Mouse (Mus musculus) neural tube, embryonic 14.5 days (tissue): ENCODE results near the gene Unc13d. TPM values are rescaled to one million over a fixed set of nuclear protein-coding genes. Genes with fewer than 3 reads are reported as not detected.
"Not testable (repeated sequence)": the region's sequence is repeated elsewhere in the genome, so short reads cannot be mapped to it uniquely, and the experiment has no call there.

Experiments used
- ATAC-seq: fragments of 200-750 bp; cut with Nextera tagmentation; 2 replicates; pipeline ENCODE4 v1.8.0; 2017; ENCODE audit warnings: low read depth, mild to moderate bottlenecking, moderate TSS enrichment, moderate library complexity
- H3K27ac ChIP-seq: fragments of 300-500 bp; sonication (generic); 2 replicates; pipeline ENCODE4 v1.5.1; 2014; ENCODE audit warnings: low read depth, mild to moderate bottlenecking, control low read depth, low read length, moderate library complexity, mixed read lengths
- H3K27me3 ChIP-seq: fragments of 300-500 bp; sonication (generic); 2 replicates; pipeline ENCODE4 v1.6.1; 2014; ENCODE audit warnings: low read length; ENCODE audit not compliant: control insufficient read depth, insufficient read depth
- H3K36me3 ChIP-seq: fragments of 300-500 bp; sonication (generic); 2 replicates; pipeline ENCODE4 v1.6.1; 2014; ENCODE audit warnings: low read length, mixed read lengths; ENCODE audit not compliant: control insufficient read depth, insufficient read depth
- H3K4me1 ChIP-seq: fragments of 300-500 bp; sonication (generic); 2 replicates; pipeline ENCODE4 v1.6.1; 2014; ENCODE audit warnings: low read length; ENCODE audit not compliant: control insufficient read depth, insufficient read depth
- H3K4me2 ChIP-seq: fragments of 300-500 bp; sonication (generic); 2 replicates; pipeline ENCODE4 v1.6.1; 2014; ENCODE audit warnings: mild to moderate bottlenecking, low read depth, low read length, control low read depth
- H3K4me3 ChIP-seq: fragments of 300-500 bp; sonication (generic); 2 replicates; pipeline ENCODE4 v1.5.1; 2014; ENCODE audit warnings: low read depth, low read length, control low read depth, mixed read lengths
- H3K9ac ChIP-seq: fragments of 300-500 bp; sonication (generic); replicated peaks from 2 replicates; pipeline ENCODE4 v1.6.1; 2014; ENCODE audit warnings: low read depth, mild to moderate bottlenecking, control low read depth, low read length, mixed read lengths
- H3K9me3 ChIP-seq: fragments of 300-500 bp; sonication (generic); 2 replicates; pipeline ENCODE4 v1.6.1; 2016; ENCODE audit warnings: low read length; ENCODE audit not compliant: control insufficient read depth
- WGBS: fragments of 180-500 bp; shearing (Covaris S2); extraction: QIAGEN DNeasy Blood & Tissue Kit; methylation state at CpG from one replicate; pipeline ENCODE4 v1.1.7; 2014; 5-methylcytosine and 5-hydroxymethylcytosine counted together
- polyA plus RNA-seq: library from polyadenylated mRNA; unstranded; fragments of >200 nt; fragmentation: Nextera tagmentation; extraction: Ambion mirVana; gene quantifications from 2 replicates; pipeline ENCODE4 v1.2.1, GENCODE M21; 2014

The Unc13d gene
- polyA plus RNA-seq, 1 experiment from 2014 or later, result 0.88 TPM

GRCm38 (mm10) chr11:116023074-116023770, 54.5 kb downstream of the Unc13d start:
- not testable (repeated sequence) for ATAC-seq, H3K9me3 ChIP-seq, H3K27me3 ChIP-seq
- Histone ChIP-seq H3K27ac (peak overlapping the region; percentile 100), H3K4me1 (peaks cover 14% of the 10 kb centered on the region), H3K9ac (peak overlapping the region; percentile 100), H3K36me3 (peaks cover 16% of the 10 kb centered on the region; the same call in 1 of the 2 replicates), H3K4me3 (peak overlapping the region; percentile 99), H3K4me2 (peak overlapping the region; percentile 84)
- WGBS, result 6% methylated on average over 18 of the region's 18 CpGs

GRCm38 (mm10) chr11:116022256-116022780, 55.4 kb downstream of the Unc13d start:
- Histone ChIP-seq H3K36me3 (peaks cover 16% of the 10 kb centered on the region; the same call in 1 of the 2 replicates), H3K27ac (no peak overlapping the region), H3K9ac (peak overlapping the region; percentile 50; the same call in 1 of the 2 replicates), H3K4me3 (peak overlapping the region; percentile 40), H3K27me3 (no peaks in the 10 kb centered on the region), H3K9me3 (no peaks in the 10 kb centered on the region), H3K4me2 (peak overlapping the region; percentile 84), H3K4me1 (peaks cover 14% of the 10 kb centered on the region)
- no peak for ATAC-seq
- WGBS, result 63% methylated on average over 4 of the region's 4 CpGs

- Histone ChIP-seq H3K9me3 (no peaks in the 10 kb centered on the region), H3K36me3 (peaks cover 16% of the 10 kb centered on the region; the same call in 1 of the 2 replicates), H3K4me1 (peaks cover 14% of the 10 kb centered on the region), H3K27ac (no peak overlapping the region), H3K27me3 (no peaks in the 10 kb centered on the region), H3K4me3 (peak overlapping the region; percentile 40), H3K9ac (0 out of 2 replicates have a peak overlapping the region, but pooled peaks have one; percentile 11), H3K4me2 (peak overlapping the region; percentile 84)
- ATAC-seq, result no peak
- 83% methylated on average over 6 of the region's 6 CpGs for WGBS
Measured at GRCm38 (mm10) chr11:116021328-116022220, 56.2 kb downstream of the Unc13d start.

GRCm38 (mm10) chr11:116020519-116020922, 57.2 kb downstream of the Unc13d start:
- Histone ChIP-seq H3K4me2 (no peak overlapping the region), H3K27me3 (no peaks in the 10 kb centered on the region), H3K36me3 (peaks cover 16% of the 10 kb centered on the region; the same call in 1 of the 2 replicates), H3K9ac (no peak overlapping the region), H3K4me3 (no peak overlapping the region), H3K9me3 (no peaks in the 10 kb centered on the region), H3K27ac (no peak overlapping the region), H3K4me1 (peaks cover 14% of the 10 kb centered on the region)
- ATAC-seq, result no peak
- 46% methylated on average over 1 of the region's 1 CpGs for WGBS

GRCm38 (mm10) chr11:116019976-116020411, 57.8 kb downstream of the Unc13d start:
- no peak overlapping the region for H3K4me2 ChIP-seq
- H3K4me1 ChIP-seq, result peaks cover 14% of the 10 kb centered on the region
- no peak overlapping the region for H3K27ac ChIP-seq
- no peaks in the 10 kb centered on the region for H3K27me3 ChIP-seq
- WGBS, result 80% methylated on average over 2 of the region's 2 CpGs
- no peak for ATAC-seq
- peaks cover 16% of the 10 kb centered on the region; the same call in 1 of the 2 replicates for H3K36me3 ChIP-seq
- no peak overlapping the region for H3K4me3 ChIP-seq
- no peaks in the 10 kb centered on the region for H3K9me3 ChIP-seq
- H3K9ac ChIP-seq, result no peak overlapping the region

GRCm38 (mm10) chr11:116019360-116019791, 58.4 kb downstream of the Unc13d start:
- H3K4me3 ChIP-seq, result no peak overlapping the region
- no peak overlapping the region for H3K4me2 ChIP-seq
- H3K4me1 ChIP-seq, result peaks cover 14% of the 10 kb centered on the region
- ATAC-seq, result no peak
- H3K27ac ChIP-seq, result no peak overlapping the region
- H3K9ac ChIP-seq, result no peak overlapping the region
- WGBS, result 30% methylated on average over 1 of the region's 1 CpGs
- peaks cover 16% of the 10 kb centered on the region; the same call in 1 of the 2 replicates for H3K36me3 ChIP-seq
- no peaks in the 10 kb centered on the region for H3K9me3 ChIP-seq
- no peaks in the 10 kb centered on the region for H3K27me3 ChIP-seq

GRCm38 (mm10) chr11:116018867-116019266, 58.9 kb downstream of the Unc13d start:
- not testable (repeated sequence) for H3K4me2 ChIP-seq, H3K9me3 ChIP-seq, H3K27me3 ChIP-seq, H3K9ac ChIP-seq, H3K4me3 ChIP-seq, H3K27ac ChIP-seq, ATAC-seq
- Histone ChIP-seq H3K4me1 (peaks cover 14% of the 10 kb centered on the region), H3K36me3 (peaks cover 16% of the 10 kb centered on the region; the same call in 1 of the 2 replicates)
- 94% methylated on average over 4 of the region's 4 CpGs for WGBS

- 24% methylated on average over 6 of the region's 6 CpGs for WGBS
- H3K27ac ChIP-seq, result no peak overlapping the region
- no peak for ATAC-seq
Measured at GRCm38 (mm10) chr11:116018106-116018505, 59.7 kb downstream of the Unc13d start.

More at GRCm38 (mm10) chr11:116018106-116018505, 59.7 kb downstream of the Unc13d start:
- Histone ChIP-seq H3K36me3 (peaks cover 16% of the 10 kb centered on the region; the same call in 1 of the 2 replicates), H3K4me3 (no peak overlapping the region), H3K4me1 (peaks cover 15% of the 10 kb centered on the region), H3K27me3 (no peaks in the 10 kb centered on the region), H3K9me3 (no peaks in the 10 kb centered on the region), H3K4me2 (no peak overlapping the region), H3K9ac (no peak overlapping the region)
